8 mouse cellular contexts compared by ENCODE assay signal in the genomic region with DNA sequence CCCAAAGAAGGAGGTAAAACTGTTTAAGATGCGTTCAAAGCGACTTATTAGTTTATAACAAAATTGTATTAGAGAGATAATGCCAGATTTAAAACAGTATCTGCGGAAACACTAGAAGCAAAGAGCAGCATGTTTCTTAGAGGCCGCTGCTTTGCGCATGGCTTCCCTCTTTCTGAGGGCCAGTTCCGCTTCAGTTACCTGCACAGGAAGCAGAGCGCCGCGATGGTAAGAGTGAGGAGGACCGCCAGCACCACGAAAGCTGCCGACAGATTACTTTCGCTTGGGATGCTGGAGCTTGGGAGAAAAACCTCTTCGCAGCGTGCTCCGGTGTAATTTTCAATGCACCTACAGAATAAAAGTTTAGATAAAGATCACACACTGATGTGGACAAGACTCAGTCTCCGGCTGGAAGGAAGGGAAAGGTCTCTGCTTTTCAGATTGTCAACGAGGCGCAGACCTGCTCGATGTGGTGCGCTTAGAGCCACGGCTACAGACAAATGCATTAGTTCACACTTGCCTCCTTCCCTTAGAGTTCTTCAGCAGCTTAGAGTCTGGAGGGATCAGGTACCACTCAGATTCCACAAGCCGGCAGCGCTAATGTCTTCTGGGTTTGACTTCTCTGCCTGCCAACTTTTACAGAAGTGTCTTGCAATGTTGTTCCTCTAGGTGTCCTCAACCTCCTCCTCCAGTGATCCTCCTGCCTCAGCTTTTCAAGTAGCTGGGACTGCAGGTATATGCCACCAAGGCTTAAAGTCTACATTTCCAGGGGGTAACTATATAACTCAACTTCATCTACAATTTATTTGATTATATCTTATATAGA. TPM values are rescaled to one million over a fixed set of nuclear protein-coding genes. Genes with fewer than 3 reads are reported as not detected.
DNase-seq lines count a peak whose midpoint lies in the region; ATAC-seq lines count a peak whose summit lies in the region.

No protein-coding gene starts in this region.

- no peak overlapping the region for H3K9ac ChIP-seq in heart, embryonic 14.5 days (ENCODE audit: low read length)
- no peak overlapping the region for H3K9ac ChIP-seq in hindbrain, embryonic 15.5 days
- H3K9ac ChIP-seq in stomach, embryonic 14.5 days (replicated peaks; ENCODE audit: low read depth, low read length), result no peak overlapping the region

- H3K9me3 ChIP-seq in heart, embryonic 14.5 days (ENCODE audit: control insufficient read depth, low read length), result no peaks in the 10 kb centered on the region
- no peaks in the 10 kb centered on the region for H3K9me3 ChIP-seq in hindbrain, embryonic 15.5 days
- H3K9me3 ChIP-seq in stomach, embryonic 14.5 days (ENCODE audit: control insufficient read depth, low read depth, low read length), result no peaks in the 10 kb centered on the region

- no peaks in the 10 kb centered on the region for H3K36me3 ChIP-seq in heart, embryonic 14.5 days (ENCODE audit: control insufficient read depth, insufficient read depth, low read length)
- H3K36me3 ChIP-seq in hindbrain, embryonic 15.5 days, result no peaks in the 10 kb centered on the region
- H3K36me3 ChIP-seq in stomach, embryonic 14.5 days (ENCODE audit: control insufficient read depth, insufficient read depth, low read length), result no peaks in the 10 kb centered on the region

- 0 out of 4 replicates have a peak, but pooled peaks cover 0 to 4% of the 10 kb centered on the region in 2 experiments for H3K4me1 ChIP-seq in heart, embryonic 14.5 days (ENCODE audit: control insufficient read depth in 2 of 2, insufficient read depth in 2 of 2, low read length in 2 of 2)
- no peaks in the 10 kb centered on the region for H3K4me1 ChIP-seq in hindbrain, embryonic 15.5 days (replicated peaks)
- no peaks in the 10 kb centered on the region for H3K4me1 ChIP-seq in stomach, embryonic 14.5 days (ENCODE audit: control insufficient read depth, insufficient read depth, low read length)

- H3K27ac ChIP-seq in heart, embryonic 14.5 days (replicated peaks in 1 of 2; ENCODE audit: control insufficient read depth in 1 of 2, insufficient read depth in 1 of 2, low read depth in 2 of 2, low read length in 2 of 2), result no peak overlapping the region
- H3K27ac ChIP-seq in hindbrain, embryonic 15.5 days (replicated peaks), result no peak overlapping the region
- no peak overlapping the region for H3K27ac ChIP-seq in stomach, embryonic 14.5 days (ENCODE audit: low read length)

- no peak for DNase-seq in heart, adult 18-20 months
- DNase-seq in adrenal gland, adult 18-20 months (ENCODE audit: low spot score in 2 of 2), result no peak
- no peak for DNase-seq in layer of hippocampus, postnatal 25 days (ENCODE audit: extremely low spot score in 1 of 2, low spot score in 1 of 2)

- H3K27me3 ChIP-seq in heart, embryonic 14.5 days (ENCODE audit: control insufficient read depth, insufficient read depth, low read length), result no peaks in the 10 kb centered on the region
- H3K27me3 ChIP-seq in hindbrain, embryonic 15.5 days, result no peaks in the 10 kb centered on the region
- no peaks in the 10 kb centered on the region for H3K27me3 ChIP-seq in stomach, embryonic 14.5 days (ENCODE audit: control insufficient read depth, insufficient read depth, low read length)

- ATAC-seq in heart, embryonic 14.5 days (ENCODE audit: insufficient number of reproducible peaks, insufficient read depth, low FRiP score, low read depth), result no peak
- ATAC-seq in common myeloid progenitor, adult 5-6 weeks (replicated peaks; ENCODE audit: low read depth, poor library complexity, severe bottlenecking), result peak; percentile 76
- ATAC-seq in hindbrain, embryonic 15.5 days (ENCODE audit: low FRiP score, low read depth), result no peak
- ATAC-seq in megakaryocyte, adult 5-6 weeks (ENCODE audit: poor library complexity, severe bottlenecking), result peak; percentile 94
- ATAC-seq in stomach, embryonic 14.5 days (ENCODE audit: insufficient number of reproducible peaks, insufficient read depth, low FRiP score, low read depth), result no peak

- 25% methylated on average over 24 of the region's 24 CpGs for WGBS in heart, embryonic 14.5 days
- 47% methylated on average over 24 of the region's 24 CpGs for WGBS in hindbrain, embryonic 15.5 days
- 33% methylated on average over 24 of the region's 24 CpGs for WGBS in stomach, embryonic 14.5 days

- peak overlapping the region; percentile 63 for H3K4me2 ChIP-seq in heart, embryonic 14.5 days (ENCODE audit: low read length)
- peak overlapping the region; percentile 43 for H3K4me2 ChIP-seq in hindbrain, embryonic 15.5 days
- H3K4me2 ChIP-seq in stomach, embryonic 14.5 days (replicated peaks; ENCODE audit: low read depth, low read length), result peak overlapping the region; percentile 34

- H3K4me3 ChIP-seq in heart, embryonic 14.5 days (ENCODE audit: control insufficient read depth in 1 of 2, insufficient read depth in 1 of 2, low read depth in 1 of 2, low read length in 2 of 2), result peak overlapping the region; percentile 31 to 36
- no peak overlapping the region for H3K4me3 ChIP-seq in hindbrain, embryonic 15.5 days
- peak overlapping the region; percentile 21 for H3K4me3 ChIP-seq in stomach, embryonic 14.5 days (ENCODE audit: low read depth, low read length)

RNA-seq across cellular contexts. Expression of a gene that starts 33.3 kb away (rescaled TPM):
- polyA plus RNA-seq in heart, embryonic 14.5 days (2014; fragmentation: Nextera tagmentation; extraction: Ambion mirVana), result 59.2 and 62.4 TPM in 2 replicates
- total RNA-seq in heart, adult 18-20 months (2021), result 10 to 100 TPM; 33.1 to 35.2 TPM
- 33.8 and 37.6 TPM in 2 replicates for total RNA-seq in common myeloid progenitor, adult 5-6 weeks (2017)
- 77.5 and 82.7 TPM in 2 replicates for polyA plus RNA-seq in hindbrain, embryonic 15.5 days (2015; fragmentation: Nextera tagmentation; extraction: Ambion mirVana)
- total RNA-seq in megakaryocyte, adult 5-6 weeks (2015), result 42.4 and 44.7 TPM in 2 replicates
- total RNA-seq in megakaryocyte, adult 5-6 weeks (2017), result 41.0 and 49.4 TPM in 2 replicates
- 60.0 and 63.5 TPM in 2 replicates for polyA plus RNA-seq in stomach, embryonic 14.5 days (2014; fragmentation: Nextera tagmentation; extraction: Ambion mirVana)
- 10 to 100 TPM; 31.5 to 33.8 TPM for total RNA-seq in adrenal gland, adult 18-20 months (2021)
- total RNA-seq in layer of hippocampus, postnatal 25 days (2021), result 10 to 100 TPM; 32.2 to 37.4 TPM

Comparison
In these comparisons a context has a peak if more than half of its experiments do, and no peak if none do; other contexts are left out.
1. ATAC-seq: peak in common myeloid progenitor, adult 5-6 weeks (single experiment) and megakaryocyte, adult 5-6 weeks (single experiment); none in heart, embryonic 14.5 days (single experiment), hindbrain, embryonic 15.5 days (single experiment) and stomach, embryonic 14.5 days (single experiment).
2. Peak in every context shown above with its lines, with median percentiles within 50 percentile points of each other: H3K4me2 ChIP-seq.